Mouse (Mus musculus) stomach, postnatal 0 days (tissue): ENCODE measurements around the gene Kl. TPM values are rescaled to one million over a fixed set of nuclear protein-coding genes. Genes with fewer than 3 reads are reported as not detected.

ENCODE experiments used
- ATAC-seq: fragments of 200-750 bp; cut with Nextera tagmentation; 2 replicates; pipeline ENCODE4 v1.8.0; 2017; ENCODE audit not compliant: low FRiP score, low TSS enrichment
- DNase-seq: peaks from one replicate; pipeline ENCODE4 v3.0.0-alpha.2; 2016; ENCODE audit warnings: low spot score
- H3K27ac ChIP-seq: fragments of 300-500 bp; sonication (generic); replicated peaks from 2 replicates; pipeline ENCODE4 v1.5.1; 2014; ENCODE audit warnings: mild to moderate bottlenecking, control low read depth
- H3K27me3 ChIP-seq: fragments of 300-500 bp; sonication (generic); 2 replicates; pipeline ENCODE4 v1.6.1; 2014; ENCODE audit warnings: low read length; ENCODE audit not compliant: control insufficient read depth, insufficient read depth
- H3K36me3 ChIP-seq: fragments of 300-500 bp; sonication (generic); 2 replicates; pipeline ENCODE4 v1.6.1; 2014; ENCODE audit warnings: low read length, mixed read lengths; ENCODE audit not compliant: control insufficient read depth, insufficient read depth
- H3K4me1 ChIP-seq: fragments of 300-500 bp; sonication (generic); replicated peaks from 2 replicates; pipeline ENCODE4 v1.6.1; 2014; ENCODE audit warnings: antibody characterized with exemption; ENCODE audit not compliant: control insufficient read depth, insufficient read depth
- H3K4me2 ChIP-seq: fragments of 300-500 bp; sonication (generic); replicated peaks from 2 replicates; pipeline ENCODE4 v1.6.1; 2014; ENCODE audit warnings: low read depth, mild to moderate bottlenecking, control low read depth, moderate library complexity
- H3K4me3 ChIP-seq: fragments of 300-500 bp; sonication (generic); 2 replicates; pipeline ENCODE4 v1.5.1; 2014; ENCODE audit warnings: low read depth, low read length, control low read depth
- H3K9ac ChIP-seq: fragments of 300-500 bp; sonication (generic); 2 replicates; pipeline ENCODE4 v1.6.1; 2014; ENCODE audit warnings: mild to moderate bottlenecking, low read length, control low read depth, mixed read lengths
- H3K9me3 ChIP-seq: fragments of 300-500 bp; sonication (generic); 2 replicates; pipeline ENCODE4 v1.6.1; 2016; ENCODE audit warnings: low read length; ENCODE audit not compliant: control insufficient read depth
- EP300 ChIP-seq: optimal IDR thresholded peaks from 2 replicates; pipeline ENCODE3; 2016; ENCODE audit warnings: antibody characterized with exemption
- WGBS: fragments of 180-500 bp; shearing (Covaris S2); extraction: QIAGEN DNeasy Blood & Tissue Kit; methylation state at CpG from one replicate; pipeline ENCODE4 v1.1.7; 2014; 5-methylcytosine and 5-hydroxymethylcytosine counted together
- polyA plus RNA-seq: library from polyadenylated mRNA; unstranded; fragments of >200 nt; fragmentation: Nextera tagmentation; extraction: Ambion mirVana; gene quantifications from 2 replicates; pipeline ENCODE4 v1.2.1, GENCODE M21; 2015

Gene Kl
- polyA plus RNA-seq, 1 experiment from 2014 or later, result 0.30 TPM

DNA sequence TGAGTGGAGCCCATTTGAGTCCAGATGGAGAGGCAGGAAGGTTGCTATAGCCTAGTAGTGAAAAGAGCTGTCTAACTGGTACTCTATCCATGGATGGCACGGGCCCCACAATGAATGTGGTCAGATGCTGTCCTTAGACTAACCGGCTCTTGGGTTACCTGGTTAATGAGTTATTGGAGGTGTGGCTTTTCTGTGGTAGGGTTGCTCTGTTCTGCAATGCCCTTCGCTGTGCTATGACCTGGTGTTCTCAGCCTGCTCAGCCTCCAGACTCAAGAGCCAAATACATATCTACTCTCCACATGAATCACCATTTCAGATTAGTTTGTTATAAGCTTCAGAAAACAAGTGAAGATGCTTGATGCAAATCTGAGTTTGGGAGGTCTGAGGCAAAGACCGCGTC is 90.5 kb downstream of the Kl start:
- Histone ChIP-seq H3K9ac (no peak overlapping the region), H3K27me3 (no peaks in the 10 kb centered on the region), H3K9me3 (no peaks in the 10 kb centered on the region), H3K4me2 (no peak overlapping the region), H3K27ac (no peak overlapping the region), H3K4me1 (no peaks in the 10 kb centered on the region), H3K4me3 (no peak overlapping the region), H3K36me3 (peaks cover 36% of the 10 kb centered on the region)
- 89% methylated on average over 5 of the region's 5 CpGs for whole genome bisulfite sequencing
- DNase-seq, result no peak
- ATAC-seq, result no peak
- TF ChIP-seq EP300, result no peak
